Mouse (Mus musculus) hindlimb bud, embryonic 11.5 days (tissue): ENCODE measurements around the gene Uqcc3.
"Not testable (repeated sequence)": the region's sequence is repeated elsewhere in the genome, so short reads cannot be mapped to it uniquely, and the experiment has no call there.

Experiments used
- DNase-seq: peaks from one replicate; pipeline ENCODE4 v3.0.0-alpha.2; 2012; ENCODE audit warnings: low read depth, low spot score; ENCODE audit errors: extremely low spot score

Gene Uqcc3

GRCm38 (mm10) chr19:8880311-8881033 lies at the start of gene Uqcc3:
Gene Uqcc3, minus strand, starts transcription at chr19:8880923.
- DNase-seq = no peak

GRCm38 (mm10) chr19:8930117-8930516 lies 49.4 kb upstream of the Uqcc3 start:
- DNase-seq = no peak

GRCm38 (mm10) chr19:8929224-8930088 lies 48.7 kb upstream of the Uqcc3 start, which contains the start of the genes Rom1 and Eml3:
Gene Rom1, minus strand, starts transcription at chr19:8929356.
Gene Eml3, plus strand, starts transcription at chr19:8929552.
- DNase-seq = no peak

GRCm38 (mm10) chr19:8928689-8929223 lies 48.0 kb upstream of the Uqcc3 start:
- DNase-seq = no peak

GRCm38 (mm10) chr19:8927891-8928525 lies 47.3 kb upstream of the Uqcc3 start:
- no peak for DNase-seq

- no peak for DNase-seq
Measured at GRCm38 (mm10) chr19:8926766-8927165, 46.0 kb upstream of the Uqcc3 start.

GRCm38 (mm10) chr19:8921741-8922140 lies 41.0 kb upstream of the Uqcc3 start:
- DNase-seq = no peak

- DNase-seq = no peak
Measured at GRCm38 (mm10) chr19:8920836-8921291, 40.1 kb upstream of the Uqcc3 start.

- peak; percentile 67 for DNase-seq
Measured at GRCm38 (mm10) chr19:8920073-8920736, 39.5 kb upstream of the Uqcc3 start, which contains the start of gene B3gat3. Gene B3gat3, plus strand, starts transcription at chr19:8920374.

GRCm38 (mm10) chr19:8919684-8920072 lies 39.0 kb upstream of the Uqcc3 start:
- DNase-seq = no peak

- DNase-seq = no peak
Measured at GRCm38 (mm10) chr19:8919000-8919399, 38.3 kb upstream of the Uqcc3 start.

- no peak for DNase-seq
Measured at GRCm38 (mm10) chr19:8914212-8914611, 33.5 kb upstream of the Uqcc3 start.

GRCm38 (mm10) chr19:8911810-8912209 lies 31.1 kb upstream of the Uqcc3 start:
- DNase-seq = no peak

GRCm38 (mm10) chr19:8908531-8908930 lies 27.8 kb upstream of the Uqcc3 start:
- no peak for DNase-seq

GRCm38 (mm10) chr19:8903412-8903811 lies 22.7 kb upstream of the Uqcc3 start:
- DNase-seq = no peak

GRCm38 (mm10) chr19:8899079-8899478 lies 18.4 kb upstream of the Uqcc3 start:
- no peak for DNase-seq

GRCm38 (mm10) chr19:8898576-8898975 lies 17.9 kb upstream of the Uqcc3 start:
- no peak for DNase-seq

- DNase-seq = peak; percentile 89
Measured at GRCm38 (mm10) chr19:8897865-8898495, 17.3 kb upstream of the Uqcc3 start, which contains the start of gene Ganab. Gene Ganab, plus strand, starts transcription at chr19:8898071.

GRCm38 (mm10) chr19:8897211-8897864 lies 16.6 kb upstream of the Uqcc3 start:
- DNase-seq = not testable (repeated sequence)
